Mouse (Mus musculus): ENCODE results near the gene Sfmbt2. TPM values are rescaled to one million over a fixed set of nuclear protein-coding genes. Genes with fewer than 3 reads are reported as not detected.

Gene Sfmbt2
- polyA plus RNA-seq, 1 experiment from 2014 or later, result 0.39 TPM

GRCm38 (mm10) chr2:10351125-10351524 lies 19.2 kb upstream of the Sfmbt2 start:
- TF ChIP-seq CTCF (IDR thresholded peaks at IDR 0.05; ENCODE audit: low read depth), result no peak
- TF ChIP-seq EP300 (IDR thresholded peaks at IDR 0.05; ENCODE audit: low read depth), result no peak
- H3K4me3 ChIP-seq (ENCODE audit: low read depth, low read length), result no peak overlapping the region
- DNase-seq (no peak), ATAC-seq (no peak)
- no peak overlapping the region for H3K27ac ChIP-seq (ENCODE audit: low read depth)
- no peak overlapping the region for H3K9ac ChIP-seq (replicated peaks)
- WGBS (ENCODE audit: insufficient replicate concordance), result 60% methylated on average over 1 of the region's 1 CpGs
- no peaks in the 10 kb centered on the region for H3K4me1 ChIP-seq (ENCODE audit: insufficient read depth)
- no peaks in the 10 kb centered on the region for H3K36me3 ChIP-seq (replicated peaks; ENCODE audit: insufficient read depth, low read length)
- no peaks in the 10 kb centered on the region for H3K27me3 ChIP-seq (ENCODE audit: insufficient read depth, low read length)
- H3K4me2 ChIP-seq (ENCODE audit: low read depth, low read length), result no peak overlapping the region
- H3K9me3 ChIP-seq (ENCODE audit: low read length), result no peaks in the 10 kb centered on the region

DNA sequence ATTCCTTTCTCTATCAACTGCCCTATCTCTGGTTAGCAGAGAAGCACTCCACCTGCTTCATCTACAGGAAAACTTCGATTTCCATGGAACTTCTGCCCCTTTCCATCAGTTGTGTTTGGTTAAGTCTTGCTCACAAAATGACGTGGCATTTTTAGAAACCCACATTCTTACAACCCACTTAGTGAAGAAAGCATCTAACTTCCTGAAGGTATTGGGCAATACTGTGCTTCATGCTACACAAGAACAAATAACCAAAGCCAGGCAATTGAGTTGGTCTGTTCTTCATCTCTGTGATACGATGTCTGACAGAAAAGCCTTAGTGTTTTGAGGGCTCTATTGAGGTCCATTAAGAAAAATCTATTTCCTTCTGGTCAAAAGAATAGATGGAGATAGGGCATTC lies 17.4 kb upstream of the Sfmbt2 start:
- no peak overlapping the region for H3K27ac ChIP-seq (ENCODE audit: low read depth)
- no peak overlapping the region for H3K9ac ChIP-seq (replicated peaks)
- TF ChIP-seq CTCF (IDR thresholded peaks at IDR 0.05; ENCODE audit: low read depth), result no peak
- no peak for TF ChIP-seq EP300 (IDR thresholded peaks at IDR 0.05; ENCODE audit: low read depth)
- H3K9me3 ChIP-seq (ENCODE audit: low read length), result no peaks in the 10 kb centered on the region
- H3K36me3 ChIP-seq (replicated peaks; ENCODE audit: insufficient read depth, low read length), result no peaks in the 10 kb centered on the region
- no peak overlapping the region for H3K4me2 ChIP-seq (ENCODE audit: low read depth, low read length)
- no peak overlapping the region for H3K4me3 ChIP-seq (ENCODE audit: low read depth, low read length)
- 32% methylated on average over 3 of the region's 3 CpGs for WGBS (ENCODE audit: insufficient replicate concordance)
- H3K27me3 ChIP-seq (ENCODE audit: insufficient read depth, low read length), result no peaks in the 10 kb centered on the region
- DNase-seq, result no peak
- no peaks in the 10 kb centered on the region for H3K4me1 ChIP-seq (ENCODE audit: insufficient read depth)
- no peak for ATAC-seq

DNA sequence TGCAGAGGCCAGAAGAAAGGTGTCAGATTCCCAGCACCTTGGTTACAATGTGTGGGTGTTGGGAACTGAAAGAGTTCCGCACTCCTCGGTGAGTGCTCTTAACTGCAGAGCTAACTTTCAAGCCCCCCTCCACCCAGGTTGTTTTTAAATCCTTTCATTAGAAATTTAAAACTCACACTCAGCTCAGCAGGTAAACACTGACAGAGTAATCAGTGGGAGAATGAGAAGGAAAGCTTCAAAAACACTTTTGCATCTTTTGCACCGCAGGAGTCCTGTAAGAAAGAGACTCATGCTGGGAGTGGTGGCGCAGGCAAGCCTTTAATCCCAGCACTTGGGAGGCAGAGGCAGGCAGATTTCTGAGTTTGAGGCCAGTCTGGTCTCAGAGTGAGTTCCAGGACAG lies 16.4 kb upstream of the Sfmbt2 start:
- Histone ChIP-seq H3K27me3 (ENCODE audit: insufficient read depth, low read length) (no peaks in the 10 kb centered on the region), H3K4me3 (ENCODE audit: low read depth, low read length) (no peak overlapping the region), H3K4me1 (ENCODE audit: insufficient read depth) (no peaks in the 10 kb centered on the region), H3K4me2 (ENCODE audit: low read depth, low read length) (no peak overlapping the region), H3K27ac (ENCODE audit: low read depth) (no peak overlapping the region), H3K9me3 (ENCODE audit: low read length) (no peaks in the 10 kb centered on the region), H3K9ac (replicated peaks) (no peak overlapping the region), H3K36me3 (replicated peaks; ENCODE audit: insufficient read depth, low read length) (no peaks in the 10 kb centered on the region)
- DNase-seq (no peak), ATAC-seq (no peak)
- no peak for TF ChIP-seq EP300 (IDR thresholded peaks at IDR 0.05; ENCODE audit: low read depth)
- TF ChIP-seq CTCF (IDR thresholded peaks at IDR 0.05; ENCODE audit: low read depth), result no peak
- 85% methylated on average over 4 of the region's 4 CpGs for WGBS (ENCODE audit: insufficient replicate concordance)

GRCm38 (mm10) chr2:10359861-10360260 lies 10.4 kb upstream of the Sfmbt2 start:
- 0 out of 2 replicates have a peak overlapping the region, but pooled peaks have one; percentile 13 for H3K4me2 ChIP-seq (ENCODE audit: low read depth, low read length)
- TF ChIP-seq EP300 (IDR thresholded peaks at IDR 0.05; ENCODE audit: low read depth), result no peak
- no peak for TF ChIP-seq CTCF (IDR thresholded peaks at IDR 0.05; ENCODE audit: low read depth)
- ATAC-seq, result no peak
- no peaks in the 10 kb centered on the region for H3K36me3 ChIP-seq (replicated peaks; ENCODE audit: insufficient read depth, low read length)
- WGBS (ENCODE audit: insufficient replicate concordance), result 91% methylated on average over 2 of the region's 2 CpGs
- no peak overlapping the region for H3K9ac ChIP-seq (replicated peaks)
- H3K27me3 ChIP-seq (ENCODE audit: insufficient read depth, low read length), result no peaks in the 10 kb centered on the region
- no peak for DNase-seq
- no peaks in the 10 kb centered on the region; the same call in 1 of the 2 replicates for H3K4me1 ChIP-seq (ENCODE audit: insufficient read depth)
- no peaks in the 10 kb centered on the region for H3K9me3 ChIP-seq (ENCODE audit: low read length)
- H3K4me3 ChIP-seq (ENCODE audit: low read depth, low read length), result no peak overlapping the region
- no peak overlapping the region for H3K27ac ChIP-seq (ENCODE audit: low read depth)

GRCm38 (mm10) chr2:10365081-10365480 lies 5.2 kb upstream of the Sfmbt2 start:
- no peak overlapping the region for H3K4me2 ChIP-seq (ENCODE audit: low read depth, low read length)
- no peak overlapping the region for H3K9ac ChIP-seq (replicated peaks)
- TF ChIP-seq CTCF (IDR thresholded peaks at IDR 0.05; ENCODE audit: low read depth) (no peak), EP300 (IDR thresholded peaks at IDR 0.05; ENCODE audit: low read depth) (no peak)
- DNase-seq, result no peak
- no peak overlapping the region for H3K4me3 ChIP-seq (ENCODE audit: low read depth, low read length)
- no peak overlapping the region for H3K27ac ChIP-seq (ENCODE audit: low read depth)
- no peaks in the 10 kb centered on the region for H3K36me3 ChIP-seq (replicated peaks; ENCODE audit: insufficient read depth, low read length)
- H3K9me3 ChIP-seq (ENCODE audit: low read length), result no peaks in the 10 kb centered on the region
- 89% methylated on average over 6 of the region's 6 CpGs for WGBS (ENCODE audit: insufficient replicate concordance)
- no peaks in the 10 kb centered on the region for H3K4me1 ChIP-seq (ENCODE audit: insufficient read depth)
- no peak for ATAC-seq
- H3K27me3 ChIP-seq (ENCODE audit: insufficient read depth, low read length), result peaks cover 15% of the 10 kb centered on the region

GRCm38 (mm10) chr2:10366284-10366683 lies 4.0 kb upstream of the Sfmbt2 start:
- Histone ChIP-seq H3K9me3 (ENCODE audit: low read length) (no peaks in the 10 kb centered on the region), H3K4me2 (ENCODE audit: low read depth, low read length) (no peak overlapping the region), H3K36me3 (replicated peaks; ENCODE audit: insufficient read depth, low read length) (no peaks in the 10 kb centered on the region), H3K27me3 (ENCODE audit: insufficient read depth, low read length) (peaks cover 27% of the 10 kb centered on the region), H3K27ac (ENCODE audit: low read depth) (no peak overlapping the region), H3K4me1 (ENCODE audit: insufficient read depth) (no peaks in the 10 kb centered on the region; the same call in 1 of the 2 replicates), H3K9ac (replicated peaks) (no peak overlapping the region), H3K4me3 (ENCODE audit: low read depth, low read length) (no peak overlapping the region)
- ATAC-seq (peak; percentile 85), DNase-seq (no peak)
- 10% methylated on average over 2 of the region's 2 CpGs for WGBS (ENCODE audit: insufficient replicate concordance)
- TF ChIP-seq CTCF (IDR thresholded peaks at IDR 0.05; ENCODE audit: low read depth) (peak; percentile 53), EP300 (IDR thresholded peaks at IDR 0.05; ENCODE audit: low read depth) (no peak)

DNA sequence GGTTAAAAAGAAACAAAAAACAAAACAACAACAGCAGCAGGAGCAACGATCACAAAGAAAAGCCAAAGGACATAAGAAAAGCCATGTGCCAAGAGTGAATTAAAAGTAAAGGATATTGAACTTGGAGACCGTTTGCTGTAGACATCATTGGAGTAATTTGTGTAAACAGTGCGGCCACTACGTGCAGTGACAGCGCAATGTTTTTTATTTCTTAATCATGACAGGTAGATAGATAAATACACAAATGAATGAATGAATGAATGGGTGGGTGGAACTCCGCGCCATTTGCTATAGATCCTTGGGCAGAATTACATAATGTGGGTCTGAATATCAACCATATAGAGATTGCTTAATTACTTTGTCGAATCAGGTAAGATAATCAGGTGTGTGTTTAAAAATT lies 634 bp upstream of the Sfmbt2 start:
- DNase-seq (no peak), ATAC-seq (no peak)
- peaks cover 57% of the 10 kb centered on the region for H3K27me3 ChIP-seq (ENCODE audit: insufficient read depth, low read length)

More for the DNA sequence above, 634 bp upstream of the Sfmbt2 start:
- Histone ChIP-seq H3K4me3 (ENCODE audit: low read depth, low read length) (no peak overlapping the region), H3K27ac (ENCODE audit: low read depth) (no peak overlapping the region), H3K4me2 (ENCODE audit: low read depth, low read length) (peak overlapping the region; percentile 19), H3K9ac (replicated peaks) (no peak overlapping the region), H3K36me3 (replicated peaks; ENCODE audit: insufficient read depth, low read length) (no peaks in the 10 kb centered on the region), H3K9me3 (ENCODE audit: low read length) (no peaks in the 10 kb centered on the region), H3K4me1 (ENCODE audit: insufficient read depth) (peaks cover 22% of the 10 kb centered on the region)
- TF ChIP-seq CTCF (IDR thresholded peaks at IDR 0.05; ENCODE audit: low read depth) (no peak), EP300 (IDR thresholded peaks at IDR 0.05; ENCODE audit: low read depth) (no peak)
- WGBS (ENCODE audit: insufficient replicate concordance), result 3% methylated on average over 8 of the region's 8 CpGs
